Mouse (Mus musculus) heart, adult 2 months (tissue): Measurements from ENCODE around the gene Col16a1. TPM values are rescaled to one million over a fixed set of nuclear protein-coding genes. Genes with fewer than 3 reads are reported as not detected.

Experiments
- DNase-seq, 2 experiments: peaks; one replicate each; pipeline ENCODE4 v3.0.0; 2021
- H3K27ac ChIP-seq: fragments of 200-600 bp; 2 replicates; pipeline ENCODE4 v1.8.1; 2022
- H3K27me3 ChIP-seq: fragments of 200-500 bp; 2 replicates; pipeline ENCODE4 v1.6.1; 2012; ENCODE audit warnings: mild to moderate bottlenecking, low read length, inconsistent platforms, mixed read lengths; ENCODE audit not compliant: control insufficient read depth, insufficient read depth
- H3K36me3 ChIP-seq: fragments of 200-500 bp; 2 replicates; pipeline ENCODE4 v1.6.1; 2012; ENCODE audit warnings: low read length, inconsistent platforms; ENCODE audit not compliant: control insufficient read depth, insufficient read depth
- H3K4me1 ChIP-seq: fragments of 200-500 bp; 2 replicates; pipeline ENCODE4 v1.6.1; 2011; ENCODE audit warnings: low read length; ENCODE audit not compliant: control insufficient read depth, insufficient read depth
- H3K4me3 ChIP-seq: fragments of 200-600 bp; 2 replicates; pipeline ENCODE4 v1.8.1; 2022
- H3K79me2 ChIP-seq: fragments of 200-500 bp; replicated peaks from 2 replicates; pipeline ENCODE4 v1.6.1; 2012; ENCODE audit warnings: mild to moderate bottlenecking, inconsistent platforms, low read length, moderate library complexity, mixed read lengths; ENCODE audit not compliant: control insufficient read depth, insufficient read depth
- H3K9ac ChIP-seq: fragments of 200-500 bp; 2 replicates; pipeline ENCODE4 v1.6.1; 2012; ENCODE audit warnings: low read depth, mild to moderate bottlenecking, control low read depth, inconsistent platforms, low read length, mixed read lengths
- CTCF ChIP-seq: fragments of 200-600 bp; IDR thresholded peaks from 2 replicates; pipeline ENCODE4 v1.8.1; 2022; ENCODE audit warnings: antibody characterized with exemption, mild to moderate bottlenecking, moderate library complexity
- EP300 ChIP-seq: fragments of 200-500 bp; IDR thresholded peaks from 2 replicates; pipeline ENCODE4 v1.6.1; 2011; ENCODE audit warnings: low read depth, low read length, control low read depth; ENCODE audit not compliant: insufficient read depth
- POLR2A ChIP-seq: fragments of 200-500 bp; IDR thresholded peaks from 2 replicates; pipeline ENCODE4 v1.6.1; 2011; ENCODE audit warnings: mild to moderate bottlenecking, low read depth, low read length, control low read depth; ENCODE audit not compliant: insufficient read depth
- WGBS: fragments of 180-500 bp; shearing (Covaris S2); methylation state at CpG from one replicate; pipeline ENCODE4 v1.1.7; 2018; 5-methylcytosine and 5-hydroxymethylcytosine counted together
- intact Hi-C: fragments of 180-260 bp; cut with DNase I; formaldehyde crosslinking; loops from one replicate; pipeline ENCODE4 v1.15.1; 2025
- polyA plus RNA-seq: library from polyadenylated mRNA; depleted of rRNA; stranded (reverse); fragments of >200 nt; gene quantifications from 2 replicates; pipeline ENCODE4 v1.2.3, GENCODE M21; 2012; rRNA removed
- total RNA-seq, 2 experiments: library from RNA; stranded (reverse); gene quantifications; 2 replicates each; pipeline ENCODE4 v1.2.3; 2021

Gene Col16a1
- total and polyA plus RNA-seq, 3 experiments, result 5.0 to 8.4 (median 5.5) TPM

DNA sequence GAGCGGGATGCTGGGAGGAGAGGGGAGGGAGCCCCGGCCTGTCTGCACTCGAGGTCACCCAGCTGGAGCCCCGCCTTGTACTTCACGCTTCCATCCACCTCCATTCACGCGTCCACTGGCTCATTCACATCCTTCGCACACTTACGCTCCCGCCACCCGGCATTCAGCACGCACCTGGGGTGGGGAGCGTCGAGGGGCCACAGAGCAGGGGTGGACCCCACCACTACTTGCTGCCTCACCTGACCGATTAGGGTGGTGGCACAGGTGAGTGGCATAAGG lies 91.5 kb downstream of the Col16a1 start, which contains the start of gene Hcrtr1:
Hcrtr1 (minus strand) TSS at position 146 of the 279 bp plus-strand sequence.
- intact Hi-C loops, result loop anchor here (2.0 to 5.0 kb wide), 3 partner anchors 16 to 108 kb away; no protein-coding TSS in a partner anchor
- 5% methylated on average over 14 of the region's 15 CpGs for WGBS
- Histone ChIP-seq H3K9ac (peak within 1 kb of the TSS; percentile 28), H3K36me3 (no peaks in the 10 kb centered on the region), H3K27ac (no peak within 1 kb of the TSS), H3K4me3 (peak within 1 kb of the TSS; percentile 32), H3K79me2 (no peaks in the 10 kb centered on the region), H3K4me1 (no peaks in the 10 kb centered on the region; the same call in 1 of the 2 replicates), H3K27me3 (peaks cover 6% of the 10 kb centered on the region)
- no peak for DNase-seq
- TF ChIP-seq CTCF (no peak), EP300 (no peak)

DNA sequence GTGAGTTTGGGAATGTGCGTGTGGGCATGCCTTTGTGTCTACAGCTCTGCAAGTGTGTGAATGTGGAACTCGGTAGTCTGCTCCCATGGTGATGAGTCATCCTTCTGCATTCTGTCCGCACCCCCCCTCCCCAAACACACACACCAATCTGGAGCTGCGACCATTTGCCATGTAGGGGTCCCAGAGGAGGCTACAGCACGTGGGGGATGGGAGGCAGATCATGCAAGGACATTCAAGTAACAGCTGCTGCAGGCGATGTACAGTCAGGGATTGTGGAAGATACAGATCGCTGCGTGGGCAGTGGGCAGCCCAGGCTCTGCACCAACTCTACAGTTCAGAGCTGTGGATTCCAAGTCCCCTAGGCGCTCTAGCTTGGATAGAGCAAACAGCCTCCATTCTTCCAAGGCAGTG lies 93.4 kb downstream of the Col16a1 start:
- Histone ChIP-seq H3K9ac (no peak overlapping the region), H3K4me3 (no peak overlapping the region), H3K36me3 (no peaks in the 10 kb centered on the region), H3K27me3 (peaks cover 6% of the 10 kb centered on the region), H3K4me1 (no peaks in the 10 kb centered on the region; the same call in 1 of the 2 replicates), H3K79me2 (no peaks in the 10 kb centered on the region), H3K27ac (no peak overlapping the region)
- no peak for TF ChIP-seq CTCF
- no peak for TF ChIP-seq EP300
- TF ChIP-seq POLR2A, result no peak
- WGBS, result 50% methylated on average over 9 of the region's 9 CpGs
- intact Hi-C loops, result no loop called here
- DNase-seq, result no peak

DNA sequence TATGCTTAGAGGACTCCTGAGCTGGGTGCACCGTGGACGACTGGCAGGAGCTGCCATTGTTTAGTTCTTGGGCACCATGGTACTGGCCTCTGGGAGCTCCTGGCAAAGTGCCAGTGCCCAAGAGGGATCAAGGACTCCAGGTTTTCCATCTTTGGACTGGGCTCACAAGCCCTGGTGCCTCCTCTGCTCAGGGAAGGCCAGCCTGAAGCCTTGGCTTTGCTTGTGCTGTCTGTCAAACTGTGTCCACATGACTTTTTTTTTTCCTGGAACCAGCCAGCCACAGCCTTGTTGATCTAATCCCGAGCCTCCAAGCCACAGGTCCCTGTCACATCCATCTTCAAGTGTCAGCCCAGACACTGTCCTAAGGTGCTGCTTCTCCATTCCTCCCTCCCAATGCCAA lies 94.1 kb downstream of the Col16a1 start:
- 55% methylated on average over 3 of the region's 3 CpGs for WGBS
- Histone ChIP-seq H3K36me3 (no peaks in the 10 kb centered on the region), H3K9ac (no peak overlapping the region), H3K79me2 (no peaks in the 10 kb centered on the region), H3K4me1 (no peaks in the 10 kb centered on the region; the same call in 1 of the 2 replicates), H3K27me3 (peaks cover 6% of the 10 kb centered on the region), H3K27ac (no peak overlapping the region), H3K4me3 (no peak overlapping the region)
- no peak for TF ChIP-seq EP300
- TF ChIP-seq POLR2A, result no peak
- TF ChIP-seq CTCF, result no peak
- intact Hi-C loops, result no loop called here
- no peak for DNase-seq

DNA sequence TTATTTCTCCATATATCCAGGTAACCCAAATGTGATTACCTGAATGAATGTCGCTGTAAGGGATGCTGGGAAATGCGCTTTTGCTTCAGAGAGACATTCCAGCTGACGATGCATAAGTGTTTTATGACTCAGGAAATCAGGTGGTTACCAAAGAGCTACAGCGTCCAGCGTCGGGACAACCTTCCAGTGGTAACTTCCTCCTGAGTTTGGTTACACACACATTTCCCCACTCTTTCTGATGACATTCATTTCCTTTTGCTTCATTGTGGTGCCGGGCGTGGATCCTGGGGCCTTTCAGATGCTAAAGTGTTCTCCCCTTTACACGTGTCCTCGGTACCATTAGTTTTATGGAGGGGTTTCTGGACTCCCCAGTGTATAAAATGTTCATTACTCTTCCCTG lies 100.8 kb downstream of the Col16a1 start:
- H3K4me1 ChIP-seq, result no peaks in the 10 kb centered on the region
- no peaks in the 10 kb centered on the region for H3K27me3 ChIP-seq
- intact Hi-C loops, result no loop called here
- no peak for DNase-seq
- no peaks in the 10 kb centered on the region for H3K36me3 ChIP-seq
- no peaks in the 10 kb centered on the region for H3K79me2 ChIP-seq
- H3K4me3 ChIP-seq, result no peak overlapping the region
- TF ChIP-seq CTCF (no peak), EP300 (no peak), POLR2A (no peak)
- H3K9ac ChIP-seq, result no peak overlapping the region
- H3K27ac ChIP-seq, result no peak overlapping the region
- 54% methylated on average over 10 of the region's 10 CpGs for WGBS

Other genes starting within 250 kb of the Col16a1 start
- 100 to 1,000 TPM; 194 to 199 TPM for gene Ptp4a2, start 236.6 kb upstream of the Col16a1 start, total RNA-seq
- 51.6 and 110 TPM in 2 replicates for gene Ptp4a2, start 236.6 kb upstream of the Col16a1 start, polyA plus RNA-seq
- gene Spocd1, start 118.6 kb upstream of the Col16a1 start, total RNA-seq, result under 1 TPM in 1 of 2 experiments, not detected in 1; 0.07 TPM
- gene Spocd1, start 118.6 kb upstream of the Col16a1 start, polyA plus RNA-seq, result not detected in 2 replicates
- gene Adgrb2, start 63.0 kb upstream of the Col16a1 start, total RNA-seq, result 1 to 10 TPM; 1.8 to 2.0 TPM
- gene Adgrb2, start 63.0 kb upstream of the Col16a1 start, polyA plus RNA-seq, result 2.5 and 4.8 TPM in 2 replicates
- 10 to 100 TPM; 31.4 to 38.0 TPM for gene Pef1, start 54.7 kb downstream of the Col16a1 start, total RNA-seq
- 59.3 and 63.7 TPM in 2 replicates for gene Pef1, start 54.7 kb downstream of the Col16a1 start, polyA plus RNA-seq
- not detected for gene Hcrtr1, start 91.5 kb downstream of the Col16a1 start, total RNA-seq
- 0.23 and 0.27 TPM in 2 replicates for gene Hcrtr1, start 91.5 kb downstream of the Col16a1 start, polyA plus RNA-seq
- 10 to 100 TPM; 56.4 to 68.6 TPM for gene Tinagl1, start 127.3 kb downstream of the Col16a1 start, total RNA-seq
- 61.9 and 84.0 TPM in 2 replicates for gene Tinagl1, start 127.3 kb downstream of the Col16a1 start, polyA plus RNA-seq
- gene Gm853, start 174.6 kb downstream of the Col16a1 start, total RNA-seq, result not detected
- gene Gm853, start 174.6 kb downstream of the Col16a1 start, polyA plus RNA-seq, result not detected in 2 replicates
- 1 to 10 TPM; 1.8 to 2.8 TPM for gene Serinc2, start 231.4 kb downstream of the Col16a1 start, total RNA-seq
- 1.4 and 1.8 TPM in 2 replicates for gene Serinc2, start 231.4 kb downstream of the Col16a1 start, polyA plus RNA-seq